Mouse (Mus musculus): ENCODE results near the gene Tmc7.

- TF ChIP-seq GATA1 (IDR thresholded peaks at IDR 0.05; ENCODE audit: borderline replicate concordance, low read length), result no peak
- no peak for TF ChIP-seq FLI1 (IDR thresholded peaks at IDR 0.05; ENCODE audit: low read length)
These were observed 30.2 kb downstream of the Tmc7 start for GRCm38 (mm10) chr7:118554290-118554689.

All from megakaryocyte, embryonic 14.5 days (primary cell).